Mouse (Mus musculus) C2C12 (cell line): ENCODE measurements around the gene Gpr153.
A peak's percentile ranks its signal among the peaks of the same experiment; 100 is the strongest.

ENCODE experiments used
- CEBPB ChIP-seq: IDR thresholded peaks from one replicate; pipeline ENCODE4 v1.6.1; 2011; ENCODE audit warnings: low read depth, mild to moderate bottlenecking, control low read depth, moderate library complexity
- CTCF ChIP-seq: IDR thresholded peaks from one replicate; pipeline ENCODE4 v1.5.1; 2011; ENCODE audit not compliant: control insufficient read depth, insufficient read depth, insufficient read length
- FOSL1 ChIP-seq: IDR thresholded peaks from one replicate; pipeline ENCODE4 v1.8.0; 2011; ENCODE audit warnings: mild to moderate bottlenecking, low read length; ENCODE audit not compliant: poor library complexity, insufficient read depth, severe bottlenecking
- MAX ChIP-seq: IDR thresholded peaks from one replicate; pipeline ENCODE4 v1.6.1; 2011; ENCODE audit warnings: mild to moderate bottlenecking, control low read depth
- MYOD1 ChIP-seq: IDR thresholded peaks from one replicate; pipeline ENCODE4 v1.6.1; 2011; ENCODE audit warnings: low read depth; ENCODE audit not compliant: control insufficient read depth, insufficient read length
- MYOG ChIP-seq: IDR thresholded peaks from one replicate; pipeline ENCODE4 v1.6.1; 2011; ENCODE audit not compliant: control insufficient read depth, insufficient read length; ENCODE audit errors: extremely low read depth
- USF1 ChIP-seq: IDR thresholded peaks from one replicate; pipeline ENCODE4 v1.6.1; 2011; ENCODE audit warnings: low read depth, mild to moderate bottlenecking, control low read depth, moderate library complexity

DNA sequence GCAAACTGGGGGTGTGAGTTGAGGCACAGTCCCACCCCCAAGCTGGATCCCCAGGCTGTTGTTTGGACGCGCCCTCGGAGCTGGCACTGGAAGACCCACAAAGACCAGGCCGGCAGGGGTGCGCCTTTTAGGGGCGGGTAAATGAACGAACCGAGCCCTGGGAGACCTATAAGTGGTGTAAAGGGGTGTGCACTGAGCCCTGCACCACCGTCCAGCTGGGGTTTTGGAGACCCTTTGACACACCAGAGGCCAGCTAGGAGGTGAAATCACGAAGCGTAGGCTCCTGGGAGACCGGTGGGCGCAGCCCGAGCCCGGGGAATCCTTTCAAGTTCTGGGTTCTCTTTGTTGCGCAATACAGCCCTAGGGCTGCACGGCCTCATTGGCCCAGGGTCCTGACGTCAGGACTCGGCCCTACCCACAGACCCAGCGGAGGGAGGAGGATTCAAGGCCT, 674 bp downstream of the Gpr153 start:
- TF ChIP-seq CTCF: no peak
- no peak for TF ChIP-seq USF1
- TF ChIP-seq MAX: no peak
- TF ChIP-seq MYOG: no peak
- TF ChIP-seq MYOD1: no peak
- TF ChIP-seq CEBPB: peak; percentile 88
- TF ChIP-seq FOSL1: no peak
